Mouse (Mus musculus) ES-Bruce4 (cell line): Measurements from ENCODE around the gene Hpgds. TPM values are rescaled to one million over a fixed set of nuclear protein-coding genes. Genes with fewer than 3 reads are reported as not detected.

Source experiments
- H3K27ac ChIP-seq: 2 replicates; pipeline ENCODE4 v1.5.1; 2012; ENCODE audit warnings: low read length, inconsistent platforms; ENCODE audit not compliant: insufficient read depth
- H3K27me3 ChIP-seq: 2 replicates; pipeline ENCODE4 v1.6.1; 2012; ENCODE audit warnings: mild to moderate bottlenecking, low read length, inconsistent platforms; ENCODE audit not compliant: control insufficient read depth, poor library complexity, insufficient read depth, severe bottlenecking
- H3K36me3 ChIP-seq: 2 replicates; pipeline ENCODE4 v1.6.1; 2012; ENCODE audit warnings: inconsistent platforms, mild to moderate bottlenecking, low read length, moderate library complexity; ENCODE audit not compliant: control insufficient read depth, poor library complexity, insufficient read depth, severe bottlenecking
- H3K4me1 ChIP-seq: one replicate; pipeline ENCODE4 v1.8.1; 2011; ENCODE audit warnings: low read length; ENCODE audit not compliant: control insufficient read depth, insufficient read depth
- H3K4me3 ChIP-seq: 2 replicates; pipeline ENCODE4 v1.5.1; 2011; ENCODE audit warnings: low read depth, mild to moderate bottlenecking, low read length
- H3K9ac ChIP-seq: 2 replicates; pipeline ENCODE4 v1.6.1; 2012; ENCODE audit warnings: low read depth, mild to moderate bottlenecking, inconsistent platforms; ENCODE audit not compliant: poor library complexity, severe bottlenecking
- H3K9me3 ChIP-seq: replicated peaks from 2 replicates; pipeline ENCODE4 v1.6.1; 2012; ENCODE audit warnings: mild to moderate bottlenecking, low read length, inconsistent platforms; ENCODE audit not compliant: control insufficient read depth, poor library complexity, insufficient read depth, severe bottlenecking
- CTCF ChIP-seq: IDR thresholded peaks from one replicate; pipeline ENCODE4 v1.8.1; 2011; ENCODE audit warnings: low read depth, low read length
- EP300 ChIP-seq: IDR thresholded peaks from 2 replicates; pipeline ENCODE4 v1.6.1; 2011; ENCODE audit warnings: low read depth, low read length; ENCODE audit not compliant: insufficient read depth
- POLR2A ChIP-seq: IDR thresholded peaks from one replicate; pipeline ENCODE4 v1.8.1; 2011; ENCODE audit warnings: low read length; ENCODE audit not compliant: insufficient read depth
- polyA plus RNA-seq: library from polyadenylated mRNA; stranded (reverse); fragments of >200 nt; gene quantifications from 2 replicates; pipeline ENCODE4 v1.2.4, GENCODE M21; 2011; ENCODE audit warnings: low read depth; ENCODE audit not compliant: missing spikeins, insufficient read depth, insufficient read length

Gene Hpgds
- polyA plus RNA-seq, result not detected in 2 replicates

GRCm38 (mm10) chr6:65144621-65145205 is at the start of gene Hpgds:
TSS of gene Hpgds (minus strand) at chr6:65144908.
- H3K9me3 ChIP-seq, result no peaks in the 10 kb centered on the region
- H3K4me1 ChIP-seq, result no peaks in the 10 kb centered on the region
- H3K9ac ChIP-seq, result no peak within 1 kb of the TSS
- no peaks in the 10 kb centered on the region for H3K27me3 ChIP-seq
- no peaks in the 10 kb centered on the region for H3K36me3 ChIP-seq
- no peak within 1 kb of the TSS for H3K4me3 ChIP-seq
- no peak within 1 kb of the TSS for H3K27ac ChIP-seq
- no peak for TF ChIP-seq CTCF
- TF ChIP-seq EP300, result no peak
- TF ChIP-seq POLR2A, result no peak

GRCm38 (mm10) chr6:65164977-65165376 is 20.3 kb upstream of the Hpgds start:
- Histone ChIP-seq H3K9ac (no peak overlapping the region), H3K9me3 (no peaks in the 10 kb centered on the region), H3K27ac (no peak overlapping the region), H3K4me1 (no peaks in the 10 kb centered on the region), H3K27me3 (no peaks in the 10 kb centered on the region; the same call in 1 of the 2 replicates), H3K4me3 (no peak overlapping the region), H3K36me3 (no peaks in the 10 kb centered on the region)
- no peak for TF ChIP-seq POLR2A
- no peak for TF ChIP-seq EP300
- no peak for TF ChIP-seq CTCF

GRCm38 (mm10) chr6:65164137-65164536 is 19.4 kb upstream of the Hpgds start:
- no peaks in the 10 kb centered on the region for H3K36me3 ChIP-seq
- H3K27me3 ChIP-seq, result no peaks in the 10 kb centered on the region; the same call in 1 of the 2 replicates
- no peaks in the 10 kb centered on the region for H3K9me3 ChIP-seq
- H3K4me1 ChIP-seq, result no peaks in the 10 kb centered on the region
- H3K4me3 ChIP-seq, result no peak overlapping the region
- no peak overlapping the region for H3K27ac ChIP-seq
- no peak overlapping the region for H3K9ac ChIP-seq
- no peak for TF ChIP-seq CTCF
- no peak for TF ChIP-seq EP300
- no peak for TF ChIP-seq POLR2A

GRCm38 (mm10) chr6:65159381-65159942 is 14.8 kb upstream of the Hpgds start:
- H3K27ac ChIP-seq, result no peak overlapping the region
- no peaks in the 10 kb centered on the region for H3K9me3 ChIP-seq
- no peaks in the 10 kb centered on the region for H3K4me1 ChIP-seq
- no peaks in the 10 kb centered on the region for H3K27me3 ChIP-seq
- H3K9ac ChIP-seq, result no peak overlapping the region
- H3K4me3 ChIP-seq, result no peak overlapping the region
- no peaks in the 10 kb centered on the region for H3K36me3 ChIP-seq
- TF ChIP-seq POLR2A (no peak), CTCF (no peak), EP300 (no peak)

- Histone ChIP-seq H3K27me3 (no peaks in the 10 kb centered on the region), H3K4me1 (peaks cover 1% of the 10 kb centered on the region), H3K9me3 (no peaks in the 10 kb centered on the region), H3K27ac (no peak overlapping the region), H3K9ac (no peak overlapping the region), H3K36me3 (no peaks in the 10 kb centered on the region), H3K4me3 (no peak overlapping the region)
- no peak for TF ChIP-seq POLR2A
- TF ChIP-seq EP300, result no peak
- TF ChIP-seq CTCF, result no peak
These were observed 12.3 kb upstream of the Hpgds start for GRCm38 (mm10) chr6:65157042-65157441.

GRCm38 (mm10) chr6:65153570-65153969 is 8.9 kb upstream of the Hpgds start:
- Histone ChIP-seq H3K9ac (no peak overlapping the region), H3K9me3 (no peaks in the 10 kb centered on the region), H3K4me3 (no peak overlapping the region), H3K36me3 (no peaks in the 10 kb centered on the region), H3K4me1 (peaks cover 1% of the 10 kb centered on the region), H3K27ac (no peak overlapping the region), H3K27me3 (no peaks in the 10 kb centered on the region)
- TF ChIP-seq EP300 (no peak), CTCF (no peak), POLR2A (no peak)
